Mouse (Mus musculus): ENCODE results near the gene Prkci. TPM values are rescaled to one million over a fixed set of nuclear protein-coding genes. Genes with fewer than 3 reads are reported as not detected.

Prkci gene
- polyA plus RNA-seq, 1 experiment from 2014 or later, result 48.4 TPM

DNA sequence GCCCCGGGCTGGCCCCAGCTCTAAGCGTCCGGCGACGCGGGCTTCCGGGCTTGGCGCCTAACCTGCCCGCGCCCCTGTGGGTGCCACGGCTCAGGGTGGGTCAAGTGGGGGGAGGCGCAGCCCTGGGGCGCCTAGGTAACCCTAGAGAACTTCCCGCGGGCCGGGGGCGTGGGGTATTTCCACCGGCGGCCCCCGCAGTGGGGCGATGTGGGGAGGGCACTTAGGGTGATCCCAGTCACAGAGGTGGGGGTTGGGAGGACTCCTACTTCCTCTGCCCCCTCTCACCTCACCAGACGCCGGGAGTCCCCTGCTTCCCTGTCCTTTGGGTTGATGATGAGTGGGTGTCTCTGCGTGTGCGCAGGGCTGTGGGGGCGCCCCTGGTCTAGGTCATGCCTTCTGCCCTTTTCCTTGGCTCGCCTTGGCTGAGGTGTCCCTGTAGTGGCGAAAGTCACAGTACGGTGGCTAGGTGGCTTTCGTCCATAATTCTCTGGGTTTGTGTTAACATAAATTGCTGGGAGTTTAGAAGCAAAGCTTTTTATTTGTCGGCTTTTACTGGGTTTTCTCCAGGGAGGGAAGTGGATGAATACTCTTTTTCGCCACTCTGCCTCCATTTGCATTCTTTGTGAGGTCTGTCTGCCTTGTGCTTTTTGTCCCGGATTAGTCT lies 100.1 kb downstream of the Prkci start:
- Histone ChIP-seq H3K9ac (ENCODE audit: low read depth, low read length) (peak overlapping the region; percentile 94), H3K27me3 (ENCODE audit: control insufficient read depth, insufficient read depth, low read length) (no peaks in the 10 kb centered on the region), H3K4me3 (ENCODE audit: low read length) (peak overlapping the region; percentile 96), H3K9me3 (ENCODE audit: control insufficient read depth, low read length) (no peaks in the 10 kb centered on the region), H3K4me1 (ENCODE audit: control insufficient read depth, insufficient read depth, low read length) (peaks cover 29% of the 10 kb centered on the region), H3K27ac (ENCODE audit: low read depth, low read length) (peak overlapping the region; percentile 99), H3K36me3 (ENCODE audit: control insufficient read depth, insufficient read depth, low read length) (no peaks in the 10 kb centered on the region; the same call in 1 of the 2 replicates), H3K4me2 (replicated peaks; ENCODE audit: low read depth, low read length) (peak overlapping the region; percentile 72)
- WGBS, result under 1% methylated on average over 33 of the region's 33 CpGs
- peak; percentile 3 for ATAC-seq (ENCODE audit: low FRiP score, low TSS enrichment)

DNA sequence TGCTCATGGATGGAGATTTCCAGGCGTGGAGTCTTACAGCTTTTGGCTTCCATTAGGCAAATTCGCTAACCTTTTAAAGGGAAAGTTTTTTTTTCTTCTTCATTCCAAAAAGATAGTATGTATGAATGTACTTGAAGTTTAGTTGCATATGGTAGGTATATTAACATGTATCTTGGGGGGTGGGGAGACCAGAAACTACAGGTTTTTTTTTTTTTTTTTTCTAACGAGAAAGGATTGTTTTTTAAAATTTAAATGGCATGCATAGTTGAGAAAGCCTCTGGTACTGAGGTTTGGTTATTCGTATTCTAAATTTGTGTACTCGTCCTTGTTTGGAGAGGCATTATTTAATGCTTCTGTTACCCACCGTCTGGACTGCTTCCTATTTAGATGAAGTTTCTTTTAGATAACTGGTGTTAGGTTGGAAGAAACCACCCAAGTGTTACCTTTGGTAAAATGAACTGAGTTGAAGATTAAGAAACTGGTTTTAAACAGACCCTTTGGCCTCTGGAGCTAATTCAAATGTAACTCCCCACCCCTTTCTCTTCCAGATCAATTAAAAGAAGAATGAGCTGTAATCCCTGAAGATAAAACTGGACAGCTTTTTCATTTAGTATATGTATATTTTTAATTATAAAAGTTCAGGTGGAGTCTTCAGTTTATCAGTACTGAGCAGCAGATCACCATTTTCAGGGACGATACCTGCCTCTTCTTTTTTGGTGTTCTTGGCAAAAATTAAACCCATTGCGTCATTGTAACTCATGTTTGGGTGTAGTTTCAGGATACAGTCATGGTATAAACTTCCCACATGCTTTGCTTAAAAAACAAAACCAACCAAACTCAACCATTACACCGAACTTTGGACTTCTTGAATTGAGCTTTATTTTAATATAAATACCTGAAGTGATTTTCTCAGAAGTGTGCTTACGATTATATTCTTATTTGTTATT lies 100.9 kb downstream of the Prkci start:
- H3K9me3 ChIP-seq (ENCODE audit: control insufficient read depth, low read length), result no peaks in the 10 kb centered on the region
- H3K4me1 ChIP-seq (ENCODE audit: control insufficient read depth, insufficient read depth, low read length), result peaks cover 29% of the 10 kb centered on the region
- peak overlapping the region; percentile 72 for H3K4me2 ChIP-seq (replicated peaks; ENCODE audit: low read depth, low read length)
- H3K4me3 ChIP-seq (ENCODE audit: low read length), result peak overlapping the region; percentile 96
- peak overlapping the region; percentile 94 for H3K9ac ChIP-seq (ENCODE audit: low read depth, low read length)
- WGBS, result 41% methylated on average over 10 of the region's 10 CpGs
- H3K27ac ChIP-seq (ENCODE audit: low read depth, low read length), result peak overlapping the region; percentile 99
- ATAC-seq (ENCODE audit: low FRiP score, low TSS enrichment), result no peak
- no peaks in the 10 kb centered on the region; the same call in 1 of the 2 replicates for H3K36me3 ChIP-seq (ENCODE audit: control insufficient read depth, insufficient read depth, low read length)
- no peaks in the 10 kb centered on the region for H3K27me3 ChIP-seq (ENCODE audit: control insufficient read depth, insufficient read depth, low read length)

DNA sequence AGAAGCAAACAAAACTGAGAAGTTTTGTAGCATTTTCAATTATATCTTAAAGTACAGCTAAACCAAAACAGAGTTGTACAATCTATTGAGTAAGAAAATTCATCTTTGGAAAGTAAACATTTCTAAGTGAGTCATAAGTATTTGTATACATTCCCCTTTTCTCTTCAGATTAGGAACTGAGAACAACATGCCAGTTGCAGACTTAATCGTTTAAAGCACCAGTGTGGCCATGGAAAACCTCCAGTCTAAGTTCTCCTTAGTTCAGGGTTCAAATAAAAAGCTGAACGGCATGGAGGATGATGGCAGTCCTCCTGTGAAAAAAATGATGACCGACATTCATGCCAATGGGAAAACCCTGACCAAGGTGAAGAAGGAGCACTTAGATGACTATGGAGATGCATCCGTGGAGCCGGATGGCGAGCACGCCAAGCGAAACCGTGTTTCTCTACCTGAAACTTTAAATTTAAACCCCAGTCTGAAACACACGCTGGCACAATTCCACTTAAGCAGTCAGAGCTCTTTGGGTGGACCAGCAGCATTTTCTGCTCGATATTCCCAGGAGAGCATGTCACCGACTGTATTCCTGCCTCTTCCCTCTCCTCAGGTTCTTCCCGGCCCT lies 101.7 kb downstream of the Prkci start:
- Histone ChIP-seq H3K27ac (ENCODE audit: low read depth, low read length) (no peak overlapping the region), H3K27me3 (ENCODE audit: control insufficient read depth, insufficient read depth, low read length) (no peaks in the 10 kb centered on the region), H3K4me3 (ENCODE audit: low read length) (no peak overlapping the region), H3K36me3 (ENCODE audit: control insufficient read depth, insufficient read depth, low read length) (no peaks in the 10 kb centered on the region; the same call in 1 of the 2 replicates), H3K9me3 (ENCODE audit: control insufficient read depth, low read length) (no peaks in the 10 kb centered on the region), H3K4me1 (ENCODE audit: control insufficient read depth, insufficient read depth, low read length) (peaks cover 29% of the 10 kb centered on the region), H3K9ac (ENCODE audit: low read depth, low read length) (no peak overlapping the region), H3K4me2 (replicated peaks; ENCODE audit: low read depth, low read length) (no peak overlapping the region)
- WGBS, result 80% methylated on average over 13 of the region's 13 CpGs
- ATAC-seq (ENCODE audit: low FRiP score, low TSS enrichment), result no peak

DNA sequence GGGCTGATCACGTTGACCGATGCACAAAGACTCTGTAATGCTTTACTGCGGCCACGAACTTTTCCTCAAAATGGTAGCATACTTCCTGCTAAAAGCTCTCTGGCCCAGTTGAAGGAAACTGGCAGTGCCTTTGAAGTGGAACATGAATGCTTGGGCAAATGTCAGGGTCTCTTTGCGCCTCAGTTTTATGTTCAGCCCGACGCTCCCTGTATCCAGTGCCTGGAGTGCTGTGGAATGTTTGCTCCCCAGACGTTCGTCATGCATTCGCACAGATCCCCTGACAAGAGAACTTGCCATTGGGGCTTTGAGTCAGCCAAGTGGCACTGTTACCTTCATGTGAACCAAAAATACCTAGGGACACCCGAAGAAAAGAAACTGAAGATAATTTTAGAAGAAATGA lies 102.4 kb downstream of the Prkci start:
- Histone ChIP-seq H3K27ac (ENCODE audit: low read depth, low read length) (no peak overlapping the region), H3K27me3 (ENCODE audit: control insufficient read depth, insufficient read depth, low read length) (no peaks in the 10 kb centered on the region), H3K36me3 (ENCODE audit: control insufficient read depth, insufficient read depth, low read length) (no peaks in the 10 kb centered on the region; the same call in 1 of the 2 replicates), H3K4me1 (ENCODE audit: control insufficient read depth, insufficient read depth, low read length) (peaks cover 28% of the 10 kb centered on the region), H3K4me3 (ENCODE audit: low read length) (0 out of 2 replicates have a peak overlapping the region, but pooled peaks have one; percentile 4), H3K9ac (ENCODE audit: low read depth, low read length) (no peak overlapping the region), H3K9me3 (ENCODE audit: control insufficient read depth, low read length) (no peaks in the 10 kb centered on the region), H3K4me2 (replicated peaks; ENCODE audit: low read depth, low read length) (no peak overlapping the region)
- no peak for ATAC-seq (ENCODE audit: low FRiP score, low TSS enrichment)
- WGBS, result 36% methylated on average over 11 of the region's 11 CpGs

DNA sequence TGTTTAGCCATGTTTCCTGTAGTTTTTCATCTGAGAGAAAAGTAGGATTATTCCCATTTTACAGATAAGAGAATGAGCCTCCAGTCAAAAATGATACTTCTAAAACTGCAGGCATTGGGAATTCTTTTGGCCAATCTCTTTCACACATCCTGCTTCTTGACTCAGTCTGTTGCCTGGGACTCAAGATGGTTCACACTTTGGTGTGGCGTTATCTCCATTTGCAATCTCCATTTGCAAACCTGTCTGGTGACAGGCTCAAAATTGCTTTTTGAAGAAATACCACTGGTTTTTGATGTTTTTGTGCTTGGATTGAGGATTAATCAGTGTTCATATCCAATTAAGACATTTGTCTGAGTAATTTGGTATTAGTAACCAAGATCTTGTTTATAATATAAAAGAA lies 103.0 kb downstream of the Prkci start:
- Histone ChIP-seq H3K27ac (ENCODE audit: low read depth, low read length) (no peak overlapping the region), H3K9ac (ENCODE audit: low read depth, low read length) (no peak overlapping the region)
- no peak for ATAC-seq (ENCODE audit: low FRiP score, low TSS enrichment)

DNA sequence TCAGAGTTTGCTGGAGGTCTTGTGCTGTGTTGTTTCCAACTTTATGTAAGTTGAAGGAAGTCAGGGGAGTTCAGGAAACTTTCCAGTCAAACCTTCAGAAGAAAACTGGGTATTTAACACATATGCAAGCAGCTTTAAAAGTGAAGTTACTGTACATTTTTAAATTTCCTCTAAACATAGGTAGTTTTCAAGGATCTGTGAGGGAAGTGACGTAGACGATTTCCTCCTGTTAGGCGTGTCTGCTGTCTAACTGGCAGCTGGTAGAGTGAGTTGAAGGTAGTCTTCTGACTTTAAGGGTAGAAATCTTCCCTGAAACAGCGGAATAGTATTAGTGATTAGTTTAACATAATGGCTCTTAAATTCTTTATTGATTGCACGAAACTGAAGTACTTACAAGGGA lies 104.5 kb downstream of the Prkci start:
- no peak overlapping the region for H3K4me2 ChIP-seq (replicated peaks; ENCODE audit: low read depth, low read length)
- H3K9me3 ChIP-seq (ENCODE audit: control insufficient read depth, low read length), result no peaks in the 10 kb centered on the region
- H3K9ac ChIP-seq (ENCODE audit: low read depth, low read length), result no peak overlapping the region
- no peak overlapping the region for H3K27ac ChIP-seq (ENCODE audit: low read depth, low read length)
- no peaks in the 10 kb centered on the region; the same call in 1 of the 2 replicates for H3K36me3 ChIP-seq (ENCODE audit: control insufficient read depth, insufficient read depth, low read length)
- H3K4me1 ChIP-seq (ENCODE audit: control insufficient read depth, insufficient read depth, low read length), result peaks cover 31% of the 10 kb centered on the region
- no peak overlapping the region for H3K4me3 ChIP-seq (ENCODE audit: low read length)
- 74% methylated on average over 5 of the region's 5 CpGs for WGBS
- no peaks in the 10 kb centered on the region for H3K27me3 ChIP-seq (ENCODE audit: control insufficient read depth, insufficient read depth, low read length)
- no peak for ATAC-seq (ENCODE audit: low FRiP score, low TSS enrichment)

More for the DNA sequence above, 103.0 kb downstream of the Prkci start:
- H3K36me3 ChIP-seq (ENCODE audit: control insufficient read depth, insufficient read depth, low read length), result no peaks in the 10 kb centered on the region; the same call in 1 of the 2 replicates
- WGBS, result 84% methylated on average over 1 of the region's 1 CpGs
- no peaks in the 10 kb centered on the region for H3K27me3 ChIP-seq (ENCODE audit: control insufficient read depth, insufficient read depth, low read length)
- no peak overlapping the region for H3K4me3 ChIP-seq (ENCODE audit: low read length)
- H3K9me3 ChIP-seq (ENCODE audit: control insufficient read depth, low read length), result no peaks in the 10 kb centered on the region
- peak overlapping the region; percentile 26 for H3K4me2 ChIP-seq (replicated peaks; ENCODE audit: low read depth, low read length)
- peaks cover 25% of the 10 kb centered on the region for H3K4me1 ChIP-seq (ENCODE audit: control insufficient read depth, insufficient read depth, low read length)

DNA sequence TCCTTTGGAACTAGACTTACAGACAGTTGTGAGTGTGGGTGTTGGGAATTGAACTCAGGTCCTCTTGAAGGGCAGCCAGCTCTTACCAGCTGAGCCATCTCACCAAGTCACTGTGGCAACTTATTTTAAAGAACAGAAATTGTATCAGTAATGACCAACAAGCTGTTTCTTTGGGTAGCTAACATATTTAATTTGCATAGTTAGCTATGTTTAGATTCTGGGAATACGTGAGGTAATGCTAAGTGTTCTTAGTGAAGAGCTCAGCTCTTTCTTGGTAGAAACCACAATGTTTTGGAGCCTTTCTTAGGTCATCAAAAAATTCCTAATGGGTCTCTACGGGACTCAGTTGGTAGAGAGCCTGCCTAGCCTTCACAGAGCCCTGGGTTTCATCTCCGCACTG lies 105.3 kb downstream of the Prkci start:
- Histone ChIP-seq H3K36me3 (ENCODE audit: control insufficient read depth, insufficient read depth, low read length) (no peaks in the 10 kb centered on the region; the same call in 1 of the 2 replicates), H3K9me3 (ENCODE audit: control insufficient read depth, low read length) (no peaks in the 10 kb centered on the region), H3K27me3 (ENCODE audit: control insufficient read depth, insufficient read depth, low read length) (no peaks in the 10 kb centered on the region), H3K4me1 (ENCODE audit: control insufficient read depth, insufficient read depth, low read length) (peaks cover 32% of the 10 kb centered on the region), H3K4me2 (replicated peaks; ENCODE audit: low read depth, low read length) (no peak overlapping the region), H3K27ac (ENCODE audit: low read depth, low read length) (no peak overlapping the region), H3K9ac (ENCODE audit: low read depth, low read length) (no peak overlapping the region), H3K4me3 (ENCODE audit: low read length) (no peak overlapping the region)
- no peak for ATAC-seq (ENCODE audit: low FRiP score, low TSS enrichment)
- WGBS, result 95% methylated on average over 3 of the region's 3 CpGs
